ENCODE assay signal across 24 mouse cellular contexts in the genomic region with DNA sequence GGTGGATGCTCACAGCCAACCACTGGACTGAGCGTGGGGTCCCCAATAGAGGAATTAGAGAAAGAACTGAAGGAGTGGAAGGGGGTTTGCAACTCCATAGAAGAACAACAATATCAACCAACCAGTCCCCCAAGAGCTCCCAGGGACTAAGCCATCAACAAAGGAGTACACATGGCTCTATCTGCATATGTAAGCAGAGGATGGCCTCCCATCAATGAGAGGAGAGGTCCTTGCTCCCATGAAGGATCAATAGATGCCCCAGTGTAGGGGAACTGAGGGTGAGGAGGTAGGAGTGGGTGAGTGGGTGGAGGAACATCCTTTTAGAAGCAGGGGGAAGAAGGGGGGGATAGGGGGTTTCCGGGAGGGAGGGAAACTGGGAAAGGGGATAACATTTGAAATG.
"Had no signal": no experiment of that assay in that cellular context is flagged by ENCODE, and none has a peak within 500 bp of the region (broad histone marks: within the 10 kb centered on the region; RNA-seq: fewer than 3 reads in every experiment).

No protein-coding gene starts in this region.

- H3K4me3 ChIP-seq: gastrocnemius, adult 2 months; heart, embryonic 10.5 days; heart, embryonic 12.5 days; hindbrain, embryonic 13.5 days; hindbrain, embryonic 15.5 days; kidney, embryonic 15.5 days; limb, embryonic 13.5 days; limb, embryonic 15.5 days; liver, embryonic 12.5 days had no signal

- H3K27ac ChIP-seq: gastrocnemius, adult 2 months; heart, embryonic 10.5 days; hindbrain, embryonic 13.5 days; hindbrain, embryonic 15.5 days; hindbrain, postnatal 0 days; kidney, embryonic 15.5 days; kidney, postnatal 0 days; limb, embryonic 13.5 days; limb, embryonic 15.5 days; liver, embryonic 12.5 days; liver, embryonic 14.5 days had no signal

- H3K9me3 ChIP-seq: heart, embryonic 10.5 days; heart, embryonic 12.5 days; hindbrain, embryonic 13.5 days; hindbrain, embryonic 15.5 days; kidney, embryonic 15.5 days; limb, embryonic 13.5 days; limb, embryonic 15.5 days; liver, embryonic 12.5 days had no signal

- H3K36me3 ChIP-seq: liver, embryonic 12.5 days had no signal

- H3K4me1 ChIP-seq: hindbrain, embryonic 13.5 days; hindbrain, embryonic 15.5 days; kidney, embryonic 15.5 days; limb, embryonic 13.5 days; limb, embryonic 15.5 days had no signal

- H3K27me3 ChIP-seq: heart, embryonic 12.5 days; hindbrain, embryonic 13.5 days; hindbrain, embryonic 15.5 days; kidney, embryonic 15.5 days; limb, embryonic 13.5 days; limb, embryonic 15.5 days; liver, embryonic 12.5 days had no signal

- DNase-seq: gastrocnemius, adult 2 months; gastrocnemius, postnatal 10 days; gastrocnemius, postnatal 25 days; heart, adult 18-20 months; heart, postnatal 10 days; heart, postnatal 36 days; kidney, adult 11 months; kidney, adult 2 months; kidney, adult 9 months; kidney, postnatal 14 days; kidney, postnatal 36 days; layer of hippocampus, postnatal 36 days; left cerebral cortex, postnatal 4 days had no signal

- H3K9ac ChIP-seq: heart, embryonic 12.5 days; hindbrain, embryonic 13.5 days; hindbrain, embryonic 15.5 days; kidney, embryonic 15.5 days; limb, embryonic 13.5 days; limb, embryonic 15.5 days; liver, embryonic 12.5 days; liver, embryonic 14.5 days had no signal
